Mouse (Mus musculus) G1E (cell line): ENCODE measurements at regions not wholly inside any gene's neighbourhood (a gene's known extent, or its start where the extent isn't known, plus 50 kb on each side); places are given as distances from the start of the nearest gene placed in this dataset.

Source experiments
- CTCF ChIP-seq: IDR thresholded peaks from 2 replicates; pipeline ENCODE4 v1.5.1; 2012; ENCODE audit warnings: low read depth, low read length, inconsistent platforms, mixed read lengths
- POLR2AphosphoS5 ChIP-seq: IDR thresholded peaks from 2 replicates; pipeline ENCODE4 v1.6.1; 2012; ENCODE audit warnings: low read depth, low read length, inconsistent platforms; ENCODE audit not compliant: insufficient replicate concordance
- TAL1 ChIP-seq: conservative IDR thresholded peaks from 2 replicates; pipeline ENCODE4 v1.6.1; 2012; ENCODE audit warnings: low read depth, low read length, inconsistent platforms, mixed read lengths

GRCm38 (mm10) chr10:17299600-17299999, 423.4 kb upstream of the Cited2 start:
- no peak for TF ChIP-seq CTCF
- no peak for TF ChIP-seq POLR2AphosphoS5
- TF ChIP-seq TAL1 = no peak
